Mouse (Mus musculus) neural tube, embryonic 11.5 days (tissue): Measurements from ENCODE around the gene Pbld1. TPM values are rescaled to one million over a fixed set of nuclear protein-coding genes. Genes with fewer than 3 reads are reported as not detected.

ENCODE experiments used
- ATAC-seq: fragments of 200-750 bp; cut with Nextera tagmentation; 2 replicates; pipeline ENCODE4 v1.8.0; 2017; ENCODE audit warnings: moderate number of reproducible peaks, mild to moderate bottlenecking, moderate TSS enrichment, moderate library complexity; ENCODE audit not compliant: insufficient read depth, low FRiP score, low TSS enrichment
- DNase-seq: peaks from one replicate; pipeline ENCODE4 v3.0.0-alpha.2; 2015; ENCODE audit warnings: low spot score
- H3K27ac ChIP-seq: fragments of 300-500 bp; sonication (generic); 2 replicates; pipeline ENCODE4 v1.5.1; 2014; ENCODE audit warnings: low read depth, mild to moderate bottlenecking, low read length
- H3K27me3 ChIP-seq: fragments of 300-500 bp; sonication (generic); 2 replicates; pipeline ENCODE4 v1.6.1; 2014; ENCODE audit warnings: mild to moderate bottlenecking, low read length, mixed read lengths; ENCODE audit not compliant: control insufficient read depth, insufficient read depth
- H3K36me3 ChIP-seq: fragments of 300-500 bp; sonication (generic); 2 replicates; pipeline ENCODE4 v1.6.1; 2014; ENCODE audit warnings: mild to moderate bottlenecking, low read length, moderate library complexity, mixed read lengths; ENCODE audit not compliant: control insufficient read depth, insufficient read depth
- H3K4me1 ChIP-seq: fragments of 300-500 bp; sonication (generic); 2 replicates; pipeline ENCODE4 v1.6.1; 2014; ENCODE audit warnings: low read length, mixed read lengths; ENCODE audit not compliant: control insufficient read depth, insufficient read depth
- H3K4me2 ChIP-seq: fragments of 300-500 bp; sonication (generic); 2 replicates; pipeline ENCODE4 v1.6.1; 2014; ENCODE audit warnings: low read depth, mild to moderate bottlenecking, moderate library complexity
- H3K4me3 ChIP-seq: fragments of 300-500 bp; sonication (generic); 2 replicates; pipeline ENCODE4 v1.5.1; 2014; ENCODE audit warnings: low read depth, low read length
- H3K9ac ChIP-seq: fragments of 300-500 bp; sonication (generic); 2 replicates; pipeline ENCODE4 v1.6.1; 2014; ENCODE audit warnings: mild to moderate bottlenecking, low read length
- H3K9me3 ChIP-seq: fragments of 300-500 bp; sonication (generic); 2 replicates; pipeline ENCODE4 v1.6.1; 2016; ENCODE audit warnings: low read length; ENCODE audit not compliant: control insufficient read depth
- WGBS: fragments of 180-500 bp; shearing (Covaris S2); extraction: QIAGEN DNeasy Blood & Tissue Kit; methylation state at CpG from one replicate; pipeline ENCODE4 v1.1.7; 2014; 5-methylcytosine and 5-hydroxymethylcytosine counted together
- polyA plus RNA-seq: library from polyadenylated mRNA; unstranded; fragments of >200 nt; fragmentation: Nextera tagmentation; extraction: Ambion mirVana; gene quantifications from 2 replicates; pipeline ENCODE4 v1.2.1, GENCODE M21; 2014

Pbld1 gene
- polyA plus RNA-seq, 1 experiment from 2014 or later, result 0.99 TPM

GRCm38 (mm10) chr10:63065561-63065960 is 5.6 kb downstream of the Pbld1 start:
- ATAC-seq, result no peak
- H3K4me1 ChIP-seq, result no peaks in the 10 kb centered on the region
- no peaks in the 10 kb centered on the region for H3K9me3 ChIP-seq
- no peak overlapping the region for H3K4me3 ChIP-seq
- H3K4me2 ChIP-seq, result no peak overlapping the region
- H3K27me3 ChIP-seq, result no peaks in the 10 kb centered on the region
- H3K27ac ChIP-seq, result no peak overlapping the region
- H3K9ac ChIP-seq, result no peak overlapping the region
- WGBS, result 64% methylated on average over 8 of the region's 8 CpGs
- no peak for DNase-seq
- H3K36me3 ChIP-seq, result no peaks in the 10 kb centered on the region

DNA sequence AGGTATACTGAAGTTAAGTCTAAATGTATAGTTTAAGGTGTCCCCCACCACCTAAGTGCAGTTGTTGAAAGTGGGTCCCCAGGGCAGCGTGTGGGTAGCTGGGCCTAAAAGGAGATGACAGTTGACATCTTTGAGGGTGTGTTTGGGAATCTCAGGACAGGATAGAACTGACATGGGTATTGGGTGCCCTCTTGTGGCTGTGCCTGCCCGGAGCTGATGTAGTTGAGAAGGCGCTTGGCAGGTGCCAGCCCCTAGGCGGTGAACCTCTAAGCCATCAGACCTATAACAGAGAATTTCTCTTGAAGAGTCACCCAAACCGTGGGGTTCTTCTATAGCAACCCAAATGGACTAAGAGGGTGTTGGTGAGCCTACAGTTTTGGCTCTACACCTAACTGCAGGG is 6.0 kb downstream of the Pbld1 start:
- peak; percentile 72; the same call in 1 of the 2 replicates for ATAC-seq
- no peak overlapping the region for H3K4me3 ChIP-seq
- 10% methylated on average over 5 of the region's 5 CpGs for WGBS

DNA sequence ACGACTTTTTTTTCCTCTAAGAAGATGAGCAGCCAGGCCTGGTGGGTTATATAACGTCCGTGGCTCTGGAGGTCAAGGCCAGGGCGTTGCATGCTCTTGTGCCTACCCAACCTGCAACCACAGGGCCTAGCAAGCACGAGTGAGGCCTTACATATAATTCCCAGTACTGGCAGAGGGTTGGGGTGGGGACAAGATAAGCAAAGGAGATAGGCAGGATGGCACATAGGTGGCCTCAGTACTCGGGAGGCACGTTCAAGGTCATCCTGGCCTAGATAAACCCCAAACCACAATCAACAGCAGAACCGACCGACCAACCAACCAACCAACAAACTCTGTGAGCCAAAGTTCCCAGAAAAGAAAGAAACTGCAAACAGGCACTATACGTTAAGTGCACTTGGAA is 26.3 kb downstream of the Pbld1 start:
- H3K9ac ChIP-seq, result no peak overlapping the region
- H3K4me1 ChIP-seq, result no peaks in the 10 kb centered on the region
- H3K9me3 ChIP-seq, result no peaks in the 10 kb centered on the region
- ATAC-seq (no peak), DNase-seq (no peak)
- H3K36me3 ChIP-seq, result no peaks in the 10 kb centered on the region
- WGBS, result 82% methylated on average over 10 of the region's 10 CpGs
- 0 out of 2 replicates have a peak, but pooled peaks cover 2% of the 10 kb centered on the region for H3K27me3 ChIP-seq
- H3K4me3 ChIP-seq, result no peak overlapping the region
- H3K4me2 ChIP-seq, result no peak overlapping the region
- no peak overlapping the region for H3K27ac ChIP-seq

More for the DNA sequence above, 6.0 kb downstream of the Pbld1 start:
- no peak overlapping the region for H3K27ac ChIP-seq
- DNase-seq, result peak; percentile 79
- no peaks in the 10 kb centered on the region for H3K9me3 ChIP-seq
- no peak overlapping the region for H3K4me2 ChIP-seq
- no peaks in the 10 kb centered on the region for H3K36me3 ChIP-seq
- no peaks in the 10 kb centered on the region for H3K4me1 ChIP-seq
- H3K9ac ChIP-seq, result no peak overlapping the region
- no peaks in the 10 kb centered on the region for H3K27me3 ChIP-seq

- ATAC-seq (no peak), DNase-seq (no peak)
- Histone ChIP-seq H3K9me3 (no peaks in the 10 kb centered on the region), H3K9ac (0 out of 2 replicates have a peak overlapping the region, but pooled peaks have one; percentile 14), H3K36me3 (no peaks in the 10 kb centered on the region), H3K27ac (no peak overlapping the region), H3K4me2 (peak overlapping the region; percentile 37), H3K4me1 (no peaks in the 10 kb centered on the region), H3K27me3 (0 out of 2 replicates have a peak, but pooled peaks cover 2% of the 10 kb centered on the region), H3K4me3 (peak overlapping the region; percentile 1; the same call in 1 of the 2 replicates)
- 32% methylated on average over 8 of the region's 8 CpGs for WGBS
Observed at GRCm38 (mm10) chr10:63089103-63089757, 29.3 kb downstream of the Pbld1 start.

DNA sequence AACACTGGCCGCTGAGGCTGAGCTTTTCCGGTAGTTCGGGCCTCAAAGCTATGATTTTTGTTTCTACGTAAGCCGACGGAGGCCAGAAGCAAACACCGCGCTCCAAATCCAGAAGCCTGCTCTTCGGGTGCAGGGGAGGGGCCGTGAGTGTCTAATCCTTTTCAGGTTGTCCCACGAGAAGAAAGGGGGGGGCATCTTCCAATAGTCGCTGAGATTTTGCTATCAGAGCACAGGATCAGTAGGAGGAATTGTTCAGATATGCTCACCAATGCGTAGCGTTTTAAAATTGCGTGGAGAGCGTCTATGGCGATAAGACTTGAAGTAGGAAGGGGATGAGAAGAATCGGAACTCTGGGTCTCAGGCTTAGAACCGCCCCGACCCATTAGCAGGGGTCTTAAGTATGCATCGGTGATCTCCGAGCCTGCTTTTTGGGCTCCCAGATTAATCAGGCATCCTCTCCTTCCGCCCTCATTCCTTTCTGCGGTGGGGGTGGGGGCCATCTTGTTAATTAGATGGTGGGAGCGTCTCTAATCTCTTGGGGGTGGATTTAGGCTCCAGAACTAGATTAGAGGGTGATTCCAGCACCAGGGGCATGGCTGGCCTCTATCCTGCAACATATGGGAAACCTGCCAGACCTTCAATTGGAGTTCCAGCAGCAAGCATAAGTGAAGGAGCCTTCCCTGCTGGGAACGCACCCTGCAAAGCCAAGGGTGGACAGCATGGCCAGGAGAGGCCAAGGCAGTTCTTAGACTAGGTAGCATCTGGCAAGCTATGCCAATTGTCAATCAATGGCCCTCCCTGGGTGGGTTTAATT is 30.0 kb downstream of the Pbld1 start:
- Histone ChIP-seq H3K9ac (no peak overlapping the region), H3K4me3 (peak overlapping the region; percentile 1; the same call in 1 of the 2 replicates), H3K27me3 (0 out of 2 replicates have a peak, but pooled peaks cover 2% of the 10 kb centered on the region), H3K4me2 (peak overlapping the region; percentile 37), H3K36me3 (no peaks in the 10 kb centered on the region), H3K9me3 (no peaks in the 10 kb centered on the region), H3K27ac (no peak overlapping the region), H3K4me1 (no peaks in the 10 kb centered on the region)
- ATAC-seq (no peak), DNase-seq (no peak)
- WGBS, result 4% methylated on average over 26 of the region's 26 CpGs

GRCm38 (mm10) chr10:63091915-63092314 is 32.0 kb downstream of the Pbld1 start:
- H3K4me1 ChIP-seq, result no peaks in the 10 kb centered on the region
- H3K4me2 ChIP-seq, result no peak overlapping the region
- no peaks in the 10 kb centered on the region for H3K36me3 ChIP-seq
- no peaks in the 10 kb centered on the region for H3K9me3 ChIP-seq
- DNase-seq (no peak), ATAC-seq (no peak)
- no peak overlapping the region for H3K9ac ChIP-seq
- no peak overlapping the region for H3K27ac ChIP-seq
- no peak overlapping the region for H3K4me3 ChIP-seq
- WGBS, result 74% methylated on average over 7 of the region's 7 CpGs
- H3K27me3 ChIP-seq, result 0 out of 2 replicates have a peak, but pooled peaks cover 2% of the 10 kb centered on the region

- H3K36me3 ChIP-seq, result no peaks in the 10 kb centered on the region
- no peak overlapping the region for H3K4me2 ChIP-seq
- H3K9me3 ChIP-seq, result no peaks in the 10 kb centered on the region
- no peak overlapping the region for H3K9ac ChIP-seq
- no peak for ATAC-seq
- no peak for DNase-seq
- WGBS, result 74% methylated on average over 9 of the region's 10 CpGs
- H3K27me3 ChIP-seq, result peaks cover 2% of the 10 kb centered on the region; the same call in 1 of the 2 replicates
- H3K27ac ChIP-seq, result no peak overlapping the region
- no peaks in the 10 kb centered on the region for H3K4me1 ChIP-seq
- no peak overlapping the region for H3K4me3 ChIP-seq
Observed at GRCm38 (mm10) chr10:63092616-63093550, 32.9 kb downstream of the Pbld1 start.

DNA sequence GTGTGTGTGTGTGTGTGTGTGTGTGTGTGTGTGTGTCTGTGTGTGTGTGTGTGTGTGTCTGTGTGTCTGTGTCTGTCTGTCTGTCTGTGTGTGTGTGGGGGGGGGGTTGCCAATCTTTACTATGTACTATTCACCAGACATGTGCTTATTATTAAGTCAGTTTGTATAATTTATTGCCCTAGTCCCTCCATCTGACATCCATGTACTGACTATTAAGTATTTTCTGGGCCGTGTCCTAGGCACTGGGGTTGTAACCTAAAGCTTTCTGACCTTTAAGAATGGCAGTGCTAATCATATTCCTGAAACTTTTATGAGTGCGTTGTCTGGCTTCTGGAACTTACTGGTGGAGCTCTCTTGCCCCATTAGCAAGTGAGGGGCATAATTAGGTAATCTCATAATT is 36.8 kb downstream of the Pbld1 start:
- peaks cover 4% of the 10 kb centered on the region; the same call in 1 of the 2 replicates for H3K4me1 ChIP-seq
- no peaks in the 10 kb centered on the region for H3K36me3 ChIP-seq
- 67% methylated on average over 2 of the region's 2 CpGs for WGBS
- no peak overlapping the region for H3K9ac ChIP-seq
- no peaks in the 10 kb centered on the region for H3K9me3 ChIP-seq
- no peak for ATAC-seq
- no peak for DNase-seq
- H3K27ac ChIP-seq, result no peak overlapping the region
- H3K27me3 ChIP-seq, result peaks cover 9% of the 10 kb centered on the region
- H3K4me2 ChIP-seq, result no peak overlapping the region
- H3K4me3 ChIP-seq, result no peak overlapping the region
